Mouse (Mus musculus) heart, embryonic 11.5 days (tissue): ENCODE measurements at regions not wholly inside any gene's neighbourhood (a gene's known extent, or its start where the extent isn't known, plus 50 kb on each side); places are given as distances from the start of the nearest gene placed in this dataset.

Experiments used
- ATAC-seq: fragments of 200-750 bp; cut with Nextera tagmentation; replicated peaks from 2 replicates; pipeline ENCODE4 v1.8.0; 2017; ENCODE audit warnings: moderate library complexity; ENCODE audit not compliant: insufficient number of reproducible peaks, low FRiP score, low TSS enrichment
- H3K27ac ChIP-seq: fragments of 300-500 bp; sonication (generic); 2 replicates; pipeline ENCODE4 v1.5.1; 2014; ENCODE audit warnings: mild to moderate bottlenecking, low read depth, low read length
- H3K27me3 ChIP-seq: fragments of 300-500 bp; sonication (generic); 2 replicates; pipeline ENCODE4 v1.6.1; 2014; ENCODE audit warnings: mild to moderate bottlenecking, low read length, mixed read lengths; ENCODE audit not compliant: control insufficient read depth, insufficient read depth
- H3K36me3 ChIP-seq: fragments of 300-500 bp; sonication (generic); 2 replicates; pipeline ENCODE4 v1.6.1; 2014; ENCODE audit warnings: mild to moderate bottlenecking, low read length, moderate library complexity, mixed read lengths; ENCODE audit not compliant: control insufficient read depth, insufficient read depth
- H3K4me1 ChIP-seq: fragments of 300-500 bp; sonication (generic); 2 replicates; pipeline ENCODE4 v1.6.1; 2014; ENCODE audit warnings: low read length; ENCODE audit not compliant: control insufficient read depth, insufficient read depth
- H3K4me2 ChIP-seq: fragments of 300-500 bp; sonication (generic); 2 replicates; pipeline ENCODE4 v1.6.1; 2014; ENCODE audit warnings: mild to moderate bottlenecking, moderate library complexity
- H3K4me3 ChIP-seq: fragments of 300-500 bp; sonication (generic); 2 replicates; pipeline ENCODE4 v1.5.1; 2014; ENCODE audit warnings: low read depth, low read length
- H3K9ac ChIP-seq: fragments of 300-500 bp; sonication (generic); 2 replicates; pipeline ENCODE4 v1.6.1; 2014; ENCODE audit warnings: mild to moderate bottlenecking, low read depth, low read length, moderate library complexity
- H3K9me3 ChIP-seq: fragments of 300-500 bp; sonication (generic); replicated peaks from 2 replicates; pipeline ENCODE4 v1.6.1; 2016; ENCODE audit warnings: low read length; ENCODE audit not compliant: control insufficient read depth
- WGBS: fragments of 180-500 bp; shearing (Covaris S2); extraction: QIAGEN DNeasy Blood & Tissue Kit; methylation state at CpG from one replicate; pipeline ENCODE4 v1.1.7; 2014; ENCODE audit not compliant: insufficient replicate concordance; 5-methylcytosine and 5-hydroxymethylcytosine counted together

DNA sequence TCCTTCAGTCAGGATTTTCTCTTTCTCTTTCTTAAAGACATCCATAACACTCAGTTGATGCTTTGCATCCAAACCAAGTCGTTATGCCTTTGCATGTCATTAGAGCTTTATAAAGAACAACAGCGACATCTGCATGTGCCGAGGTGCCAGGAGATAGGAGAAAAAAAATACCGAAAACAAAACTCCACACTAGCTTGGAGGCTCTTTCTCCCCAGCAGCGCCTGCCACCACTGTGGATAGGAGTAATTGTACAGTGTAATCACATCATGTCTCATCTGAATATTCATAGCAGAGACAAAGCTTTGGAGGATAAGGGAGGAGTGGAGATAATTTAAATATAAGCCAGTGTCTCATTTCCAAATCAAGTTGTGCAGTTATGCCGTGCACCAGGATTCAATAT is 246.0 kb upstream of the Pmfbp1 start:
- Histone ChIP-seq H3K9me3 (no peaks in the 10 kb centered on the region), H3K36me3 (no peaks in the 10 kb centered on the region), H3K9ac (no peak overlapping the region), H3K27me3 (no peaks in the 10 kb centered on the region), H3K4me2 (no peak overlapping the region), H3K27ac (no peak overlapping the region), H3K4me1 (no peaks in the 10 kb centered on the region), H3K4me3 (no peak overlapping the region)
- WGBS = 80% methylated on average over 6 of the region's 6 CpGs
- ATAC-seq = no peak

DNA sequence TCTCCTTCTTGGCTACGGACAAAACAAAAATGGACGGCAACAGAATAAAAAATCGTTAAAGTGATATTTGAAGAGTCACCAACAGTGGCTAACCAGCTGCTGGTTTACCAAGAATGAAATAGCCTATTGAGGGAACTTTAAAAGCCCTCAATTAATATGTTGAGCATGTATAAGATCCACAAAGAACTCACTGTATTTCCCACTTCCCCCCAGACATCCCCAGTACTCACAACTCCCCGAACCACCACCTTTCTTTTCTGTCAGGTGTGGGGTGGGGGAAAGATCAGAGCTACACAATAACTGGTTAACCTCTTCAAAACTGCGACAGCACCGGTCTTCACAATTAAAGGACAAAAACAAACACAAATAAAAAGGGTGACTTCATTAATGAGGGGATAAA is 245.5 kb upstream of the Pmfbp1 start:
- ATAC-seq = no peak
- Histone ChIP-seq H3K27me3 (no peaks in the 10 kb centered on the region), H3K4me3 (no peak overlapping the region)

DNA sequence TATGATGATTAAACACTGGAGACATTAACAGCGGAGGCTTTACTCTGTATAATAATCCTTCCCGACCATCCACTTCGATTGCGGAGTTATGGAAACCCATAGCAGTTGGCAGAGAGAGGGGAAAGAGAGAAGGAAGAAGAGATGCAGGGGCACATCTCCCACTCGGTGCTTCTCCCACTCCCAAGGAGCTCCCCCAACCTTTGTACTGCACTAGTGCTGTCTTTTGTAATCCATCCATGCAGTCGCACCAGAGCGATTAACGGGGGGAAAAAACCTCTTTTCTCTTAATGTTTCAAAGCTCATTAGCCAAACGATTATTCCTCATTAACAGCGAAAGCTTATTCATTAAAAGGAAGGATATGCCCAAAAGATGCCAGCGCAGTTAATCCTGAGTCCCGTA is 244.6 kb upstream of the Pmfbp1 start:
- WGBS = 85% methylated on average over 12 of the region's 12 CpGs
- H3K4me2 ChIP-seq = no peak overlapping the region
- no peaks in the 10 kb centered on the region for H3K4me1 ChIP-seq
- H3K9me3 ChIP-seq = no peaks in the 10 kb centered on the region
- no peak overlapping the region for H3K27ac ChIP-seq
- H3K27me3 ChIP-seq = no peaks in the 10 kb centered on the region
- H3K9ac ChIP-seq = no peak overlapping the region
- no peaks in the 10 kb centered on the region for H3K36me3 ChIP-seq
- no peak for ATAC-seq
- H3K4me3 ChIP-seq = no peak overlapping the region

More for the DNA sequence above, 245.5 kb upstream of the Pmfbp1 start:
- Histone ChIP-seq H3K4me1 (no peaks in the 10 kb centered on the region), H3K36me3 (no peaks in the 10 kb centered on the region), H3K9me3 (no peaks in the 10 kb centered on the region), H3K4me2 (no peak overlapping the region), H3K9ac (no peak overlapping the region), H3K27ac (no peak overlapping the region)
- WGBS = 82% methylated on average over 6 of the region's 6 CpGs

DNA sequence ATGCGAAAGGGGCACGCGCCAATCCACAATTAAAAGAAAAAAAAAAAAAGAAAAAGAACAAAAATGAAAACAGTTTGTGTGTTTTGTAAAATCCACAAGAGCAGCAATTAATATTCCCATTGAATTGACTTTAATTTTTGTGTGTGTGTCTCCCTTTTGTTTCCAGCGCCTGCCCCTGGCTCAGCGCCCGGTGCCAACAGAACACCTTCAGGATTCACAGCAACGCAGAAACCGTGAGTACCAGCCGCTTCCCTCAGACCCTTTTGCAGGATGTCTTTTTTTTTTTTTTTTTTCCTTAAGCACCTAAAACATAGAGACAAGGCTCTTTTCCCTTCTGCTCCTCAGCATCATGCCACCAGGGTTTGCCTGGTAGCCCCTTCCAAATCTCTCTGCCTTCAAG is 244.1 kb upstream of the Pmfbp1 start:
- Histone ChIP-seq H3K4me2 (no peak overlapping the region), H3K4me1 (no peaks in the 10 kb centered on the region), H3K27ac (no peak overlapping the region), H3K9me3 (no peaks in the 10 kb centered on the region), H3K36me3 (no peaks in the 10 kb centered on the region), H3K4me3 (no peak overlapping the region), H3K27me3 (no peaks in the 10 kb centered on the region), H3K9ac (no peak overlapping the region)
- WGBS = 91% methylated on average over 9 of the region's 9 CpGs
- ATAC-seq = no peak

DNA sequence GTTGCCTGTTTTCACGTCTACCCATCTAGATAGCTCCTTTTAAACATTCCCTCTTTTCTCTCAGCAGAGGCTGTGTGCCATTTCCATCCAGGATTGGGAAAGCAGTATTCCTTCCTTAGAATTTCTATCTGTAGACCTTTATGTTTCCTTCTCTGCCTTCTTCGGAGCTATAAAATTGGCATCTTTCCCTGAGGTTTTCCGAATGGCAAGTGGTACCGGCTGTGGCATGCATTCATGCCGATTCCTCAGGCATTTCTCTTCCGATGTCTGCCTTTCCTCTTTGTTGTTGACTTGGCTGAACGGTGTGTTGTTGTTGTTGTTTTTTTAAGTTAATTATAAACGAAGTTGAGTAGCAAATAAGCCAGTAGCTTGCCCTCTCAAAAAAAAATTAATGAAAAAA is 243.3 kb upstream of the Pmfbp1 start:
- Histone ChIP-seq H3K4me3 (no peak overlapping the region), H3K4me1 (no peaks in the 10 kb centered on the region), H3K27ac (no peak overlapping the region), H3K27me3 (no peaks in the 10 kb centered on the region), H3K9ac (no peak overlapping the region), H3K9me3 (no peaks in the 10 kb centered on the region), H3K36me3 (no peaks in the 10 kb centered on the region), H3K4me2 (no peak overlapping the region)
- WGBS = 84% methylated on average over 8 of the region's 8 CpGs
- ATAC-seq = no peak

DNA sequence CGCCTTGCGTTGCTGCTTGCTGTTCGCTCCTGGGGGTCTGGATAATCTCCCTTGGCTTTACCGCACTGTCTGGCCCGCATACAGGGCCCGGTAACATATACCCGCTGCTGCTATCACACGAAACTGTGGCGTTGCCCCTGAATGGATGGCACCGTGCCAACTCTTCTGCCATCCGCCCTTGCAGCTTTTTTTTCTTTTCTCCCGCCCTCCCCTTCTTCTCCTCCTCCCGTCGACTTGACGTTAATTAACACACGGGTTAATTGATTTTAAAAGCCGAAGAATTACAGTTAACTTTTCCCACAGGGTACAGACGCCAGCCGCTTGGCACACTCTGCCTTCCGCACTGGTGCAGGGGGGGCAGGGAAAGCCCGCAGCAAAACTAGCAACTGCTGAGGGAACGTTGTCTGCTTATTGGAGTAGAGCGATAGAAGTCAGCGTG is 242.4 kb upstream of the Pmfbp1 start:
- no peaks in the 10 kb centered on the region for H3K9me3 ChIP-seq
- H3K4me2 ChIP-seq = no peak overlapping the region
- WGBS = 81% methylated on average over 24 of the region's 24 CpGs
- H3K4me1 ChIP-seq = no peaks in the 10 kb centered on the region
- H3K4me3 ChIP-seq = no peak overlapping the region
- H3K36me3 ChIP-seq = no peaks in the 10 kb centered on the region
- no peak for ATAC-seq
- H3K27ac ChIP-seq = no peak overlapping the region
- no peaks in the 10 kb centered on the region for H3K27me3 ChIP-seq
- H3K9ac ChIP-seq = no peak overlapping the region

DNA sequence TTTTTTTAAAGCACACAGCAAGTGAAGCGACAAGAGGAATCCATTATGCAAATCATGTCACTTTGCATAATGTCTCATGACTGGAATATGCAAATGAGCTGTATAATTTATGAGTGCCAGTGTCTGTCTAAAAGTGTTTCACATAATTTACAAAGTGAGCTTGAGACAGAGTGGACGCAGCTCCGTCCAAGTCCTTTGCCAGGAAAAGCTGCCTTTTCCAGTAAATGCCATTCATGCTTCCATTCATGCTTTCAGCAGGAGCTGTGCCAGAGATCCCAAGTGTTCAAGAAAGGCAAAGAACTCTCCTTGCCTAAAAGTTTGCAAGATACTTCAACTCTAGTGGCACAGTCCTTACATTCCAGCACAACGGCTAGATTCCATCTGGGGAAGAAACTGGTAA is 241.4 kb upstream of the Pmfbp1 start:
- H3K27me3 ChIP-seq = no peaks in the 10 kb centered on the region
- H3K27ac ChIP-seq = no peak overlapping the region
- ATAC-seq = no peak
- no peaks in the 10 kb centered on the region for H3K9me3 ChIP-seq
- no peak overlapping the region for H3K4me3 ChIP-seq
- H3K4me1 ChIP-seq = no peaks in the 10 kb centered on the region
- H3K9ac ChIP-seq = no peak overlapping the region
- 70% methylated on average over 4 of the region's 4 CpGs for WGBS
- no peak overlapping the region for H3K4me2 ChIP-seq
- no peaks in the 10 kb centered on the region for H3K36me3 ChIP-seq

DNA sequence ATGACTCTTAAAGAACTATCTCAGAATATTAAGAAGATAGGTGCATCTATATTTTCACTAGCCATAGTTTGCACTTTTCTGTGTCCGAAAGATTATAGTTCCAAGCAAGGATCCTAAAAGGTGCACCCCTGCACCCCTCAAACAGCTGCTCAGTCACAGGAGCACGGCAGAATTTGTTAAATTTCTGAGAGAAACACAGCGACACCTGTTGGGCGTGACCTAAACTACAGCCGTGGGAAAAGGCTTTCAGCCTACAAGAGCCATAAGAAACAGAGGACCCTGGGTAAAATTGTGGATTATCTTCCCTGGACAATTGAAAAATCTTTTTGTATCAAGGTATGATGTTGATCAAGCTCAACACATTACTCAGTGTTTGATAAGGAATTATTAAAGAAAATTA is 214.7 kb upstream of the Pmfbp1 start:
- WGBS = 16% methylated on average over 5 of the region's 5 CpGs
- H3K9ac ChIP-seq = no peak overlapping the region
- H3K9me3 ChIP-seq = no peaks in the 10 kb centered on the region
- no peaks in the 10 kb centered on the region for H3K27me3 ChIP-seq
- H3K36me3 ChIP-seq = no peaks in the 10 kb centered on the region
- H3K4me3 ChIP-seq = no peak overlapping the region
- no peak for ATAC-seq
- H3K4me2 ChIP-seq = no peak overlapping the region
- H3K4me1 ChIP-seq = no peaks in the 10 kb centered on the region
- no peak overlapping the region for H3K27ac ChIP-seq

DNA sequence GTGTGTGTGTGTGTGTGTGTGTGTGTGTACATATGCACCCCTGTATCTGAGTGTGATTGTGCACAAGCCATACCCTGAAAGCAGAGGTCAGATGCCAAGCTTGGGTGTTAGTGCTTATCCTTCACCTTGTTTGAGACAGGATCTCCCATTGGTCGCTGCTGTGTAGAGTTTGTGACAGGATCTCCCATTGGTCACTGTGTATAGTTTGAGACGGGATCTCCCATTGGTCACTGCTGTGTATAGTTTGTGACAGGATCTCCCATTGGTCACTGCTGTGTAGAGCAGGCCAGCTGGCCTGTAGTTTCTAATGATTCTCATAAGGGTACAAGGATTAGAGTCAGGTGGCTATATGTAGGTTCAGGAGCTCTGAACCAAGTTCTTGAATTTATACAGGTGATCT is 213.3 kb upstream of the Pmfbp1 start:
- H3K27ac ChIP-seq = no peak overlapping the region
- no peak overlapping the region for H3K4me3 ChIP-seq
- H3K9me3 ChIP-seq = no peaks in the 10 kb centered on the region
- no peak overlapping the region for H3K4me2 ChIP-seq
- no peaks in the 10 kb centered on the region for H3K4me1 ChIP-seq
- no peaks in the 10 kb centered on the region for H3K36me3 ChIP-seq
- H3K9ac ChIP-seq = no peak overlapping the region
- ATAC-seq = no peak
- H3K27me3 ChIP-seq = no peaks in the 10 kb centered on the region
- 80% methylated on average over 2 of the region's 2 CpGs for WGBS
